Mouse (Mus musculus): Measurements from ENCODE around the gene Ttc7b. TPM values are rescaled to one million over a fixed set of nuclear protein-coding genes. Genes with fewer than 3 reads are reported as not detected.

The Ttc7b gene
- polyA plus RNA-seq, 1 experiment: not detected

DNA sequence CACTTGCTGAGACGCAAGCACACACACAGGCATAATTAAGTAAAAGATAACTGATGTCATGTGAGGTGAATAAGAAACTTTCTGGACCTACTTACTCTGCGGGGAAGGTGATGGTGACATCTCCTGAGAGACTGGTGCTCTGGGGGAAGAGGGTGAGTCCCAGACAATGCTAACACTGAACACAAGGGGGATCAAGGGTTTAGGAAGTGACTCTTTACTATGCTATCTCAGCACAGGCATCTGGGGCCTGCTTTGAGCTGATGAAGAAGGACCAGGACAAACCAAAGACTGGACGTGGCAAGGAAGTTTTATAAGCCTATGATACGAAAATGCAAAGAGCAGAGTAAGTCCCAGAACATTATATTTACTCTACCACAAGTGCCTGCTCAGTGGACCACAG, 92.4 kb downstream of the Ttc7b start:
- no peak overlapping the region for H3K4me3 ChIP-seq (ENCODE audit: insufficient read depth, low read depth, low read length)
- 95% methylated on average over 4 of the region's 4 CpGs for WGBS
- peaks cover 12% of the 10 kb centered on the region for H3K4me1 ChIP-seq (ENCODE audit: control insufficient read depth, insufficient read depth, low read length)
- H3K27ac ChIP-seq (ENCODE audit: insufficient read depth, low read depth, low read length): no peak overlapping the region
- no peak for TF ChIP-seq CTCF (IDR thresholded peaks at IDR 0.05; ENCODE audit: insufficient read depth, low read depth, low read length)
- TF ChIP-seq POLR2A (IDR thresholded peaks at IDR 0.05; ENCODE audit: insufficient read depth, low read depth, low read length): no peak

DNA sequence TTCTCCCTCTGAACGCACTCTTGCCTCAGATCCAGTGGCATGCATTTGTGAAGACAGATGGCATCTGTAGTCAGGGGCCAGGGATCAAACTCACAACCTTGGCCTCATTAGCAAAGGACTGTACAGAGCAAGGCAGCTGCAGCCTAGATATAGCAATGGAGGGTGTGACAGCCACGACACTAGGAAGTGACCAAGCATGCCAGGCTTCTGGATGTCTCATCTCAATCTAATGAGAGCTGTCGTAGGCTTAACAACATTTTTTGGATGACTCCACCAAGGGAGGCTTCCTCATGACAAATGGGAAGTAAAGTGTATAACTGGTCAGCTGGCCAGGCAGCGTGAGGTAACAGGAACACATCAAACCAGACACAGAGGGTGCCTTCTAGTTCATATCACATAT, 94.4 kb downstream of the Ttc7b start:
- H3K4me1 ChIP-seq (ENCODE audit: control insufficient read depth, insufficient read depth, low read length): peaks cover 17% of the 10 kb centered on the region
- WGBS: 79% methylated on average over 4 of the region's 4 CpGs
- no peak overlapping the region for H3K27ac ChIP-seq (ENCODE audit: insufficient read depth, low read depth, low read length)
- TF ChIP-seq POLR2A (IDR thresholded peaks at IDR 0.05; ENCODE audit: insufficient read depth, low read depth, low read length): no peak
- TF ChIP-seq CTCF (IDR thresholded peaks at IDR 0.05; ENCODE audit: insufficient read depth, low read depth, low read length): no peak
- no peak overlapping the region for H3K4me3 ChIP-seq (ENCODE audit: insufficient read depth, low read depth, low read length)

- TF ChIP-seq POLR2A (IDR thresholded peaks at IDR 0.05; ENCODE audit: insufficient read depth, low read depth, low read length): no peak
- TF ChIP-seq CTCF (IDR thresholded peaks at IDR 0.05; ENCODE audit: insufficient read depth, low read depth, low read length): no peak
- H3K27ac ChIP-seq (ENCODE audit: insufficient read depth, low read depth, low read length): no peak overlapping the region
Observed at GRCm38 (mm10) chr12:100425028-100425427, 95.6 kb downstream of the Ttc7b start.

GRCm38 (mm10) chr12:100422286-100422820, 98.3 kb downstream of the Ttc7b start:
- Histone ChIP-seq H3K4me1 (ENCODE audit: control insufficient read depth, insufficient read depth, low read length) (peaks cover 13% of the 10 kb centered on the region), H3K4me3 (ENCODE audit: insufficient read depth, low read depth, low read length) (no peak overlapping the region), H3K27ac (ENCODE audit: insufficient read depth, low read depth, low read length) (no peak overlapping the region)
- WGBS: 57% methylated on average over 6 of the region's 6 CpGs
- TF ChIP-seq POLR2A (IDR thresholded peaks at IDR 0.05; ENCODE audit: insufficient read depth, low read depth, low read length) (no peak), CTCF (IDR thresholded peaks at IDR 0.05; ENCODE audit: insufficient read depth, low read depth, low read length) (no peak)

More at GRCm38 (mm10) chr12:100425028-100425427, 95.6 kb downstream of the Ttc7b start:
- peaks cover 17% of the 10 kb centered on the region for H3K4me1 ChIP-seq (ENCODE audit: control insufficient read depth, insufficient read depth, low read length)
- no peak overlapping the region for H3K4me3 ChIP-seq (ENCODE audit: insufficient read depth, low read depth, low read length)
- 91% methylated on average over 6 of the region's 6 CpGs for WGBS

DNA sequence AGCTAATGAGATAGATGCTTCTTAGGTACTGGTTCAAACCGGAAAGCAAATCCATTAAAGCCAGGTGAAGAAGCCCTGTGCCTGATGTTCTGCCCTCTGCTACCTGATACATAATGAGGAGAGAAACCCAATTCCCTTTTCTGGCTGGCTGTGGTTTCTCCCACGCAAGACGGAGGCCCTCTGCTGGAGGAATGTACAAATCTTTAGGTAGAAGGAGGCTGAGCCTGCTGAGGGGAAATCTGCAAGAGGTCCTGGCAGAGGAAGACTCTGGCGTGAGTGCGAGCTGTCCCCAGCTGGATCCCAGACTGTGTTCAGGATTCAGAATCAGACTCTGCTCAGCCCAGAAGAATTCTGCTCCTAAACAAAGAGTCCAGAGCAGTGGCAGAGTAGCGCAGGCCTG, 99.1 kb downstream of the Ttc7b start:
- TF ChIP-seq POLR2A (IDR thresholded peaks at IDR 0.05; ENCODE audit: insufficient read depth, low read depth, low read length): no peak
- TF ChIP-seq CTCF (IDR thresholded peaks at IDR 0.05; ENCODE audit: insufficient read depth, low read depth, low read length): peak; percentile 27; the same call in 1 of the 2 replicates
- WGBS: 50% methylated on average over 6 of the region's 6 CpGs
- Histone ChIP-seq H3K4me3 (ENCODE audit: insufficient read depth, low read depth, low read length) (no peak overlapping the region), H3K4me1 (ENCODE audit: control insufficient read depth, insufficient read depth, low read length) (peaks cover 13% of the 10 kb centered on the region), H3K27ac (ENCODE audit: insufficient read depth, low read depth, low read length) (no peak overlapping the region)

DNA sequence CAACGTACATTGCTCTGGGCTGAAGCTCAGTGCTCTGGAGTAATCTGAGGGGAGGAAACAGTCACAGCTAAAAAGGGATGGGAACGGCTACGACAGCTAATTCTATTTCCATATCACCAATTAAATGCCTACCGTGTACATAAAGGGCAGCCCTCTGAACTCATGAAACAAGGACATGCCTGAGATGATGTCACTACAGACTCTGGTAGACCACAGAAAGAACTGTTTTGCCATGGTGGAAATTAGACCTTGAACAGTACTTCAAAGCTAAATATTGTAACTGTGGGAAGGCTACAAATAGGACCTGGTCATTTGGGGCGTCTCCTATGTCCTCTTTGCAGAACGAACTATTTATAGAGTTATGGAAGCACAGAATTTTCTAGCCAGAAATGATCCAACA, 99.7 kb downstream of the Ttc7b start:
- Histone ChIP-seq H3K27ac (ENCODE audit: insufficient read depth, low read depth, low read length) (0 out of 2 replicates have a peak overlapping the region, but pooled peaks have one; percentile 37), H3K4me1 (ENCODE audit: control insufficient read depth, insufficient read depth, low read length) (peaks cover 13% of the 10 kb centered on the region), H3K4me3 (ENCODE audit: insufficient read depth, low read depth, low read length) (no peak overlapping the region)
- WGBS: 41% methylated on average over 6 of the region's 6 CpGs
- TF ChIP-seq POLR2A (IDR thresholded peaks at IDR 0.05; ENCODE audit: insufficient read depth, low read depth, low read length): no peak
- TF ChIP-seq CTCF (IDR thresholded peaks at IDR 0.05; ENCODE audit: insufficient read depth, low read depth, low read length): no peak

- peaks cover 13% of the 10 kb centered on the region for H3K4me1 ChIP-seq (ENCODE audit: control insufficient read depth, insufficient read depth, low read length)
- no peak overlapping the region for H3K4me3 ChIP-seq (ENCODE audit: insufficient read depth, low read depth, low read length)
- TF ChIP-seq POLR2A (IDR thresholded peaks at IDR 0.05; ENCODE audit: insufficient read depth, low read depth, low read length) (no peak), CTCF (IDR thresholded peaks at IDR 0.05; ENCODE audit: insufficient read depth, low read depth, low read length) (no peak)
- whole genome bisulfite sequencing: 65% methylated on average over 9 of the region's 9 CpGs
- H3K27ac ChIP-seq (ENCODE audit: insufficient read depth, low read depth, low read length): no peak overlapping the region
Observed at GRCm38 (mm10) chr12:100419946-100420874, 100.4 kb downstream of the Ttc7b start.

DNA sequence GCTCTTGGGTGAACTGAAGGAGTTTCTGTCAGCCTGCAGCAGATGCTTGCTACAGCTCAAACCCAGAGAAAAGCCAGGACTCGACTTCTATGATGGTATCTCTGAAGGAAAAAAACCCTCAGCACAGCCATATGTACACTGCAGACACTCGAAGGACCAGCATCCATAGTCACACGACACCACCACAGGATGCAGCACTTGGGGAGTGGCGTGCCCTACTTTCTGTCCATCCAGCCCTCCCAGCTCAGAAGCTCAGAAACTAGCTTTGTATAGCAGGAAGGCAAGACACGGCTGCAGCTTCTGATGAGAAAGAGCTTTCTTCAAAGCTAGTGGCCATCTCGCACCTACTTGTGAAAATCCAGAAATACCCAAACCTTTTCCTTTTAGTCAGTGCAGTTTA, 104.8 kb downstream of the Ttc7b start:
- H3K4me1 ChIP-seq (ENCODE audit: control insufficient read depth, insufficient read depth, low read length): peaks cover 5% of the 10 kb centered on the region; the same call in 1 of the 2 replicates

More for the DNA sequence above, 104.8 kb downstream of the Ttc7b start:
- no peak overlapping the region for H3K27ac ChIP-seq (ENCODE audit: insufficient read depth, low read depth, low read length)
- H3K4me3 ChIP-seq (ENCODE audit: insufficient read depth, low read depth, low read length): no peak overlapping the region
- TF ChIP-seq POLR2A (IDR thresholded peaks at IDR 0.05; ENCODE audit: insufficient read depth, low read depth, low read length) (no peak), CTCF (IDR thresholded peaks at IDR 0.05; ENCODE audit: insufficient read depth, low read depth, low read length) (no peak)
- WGBS: 68% methylated on average over 6 of the region's 6 CpGs
